Mouse (Mus musculus): ENCODE data around the gene Sst. TPM values are rescaled to one million over a fixed set of nuclear protein-coding genes. Genes with fewer than 3 reads are reported as not detected.

Sst gene
- polyA plus RNA-seq, 1 experiment from 2014 or later = 1.7 TPM

DNA sequence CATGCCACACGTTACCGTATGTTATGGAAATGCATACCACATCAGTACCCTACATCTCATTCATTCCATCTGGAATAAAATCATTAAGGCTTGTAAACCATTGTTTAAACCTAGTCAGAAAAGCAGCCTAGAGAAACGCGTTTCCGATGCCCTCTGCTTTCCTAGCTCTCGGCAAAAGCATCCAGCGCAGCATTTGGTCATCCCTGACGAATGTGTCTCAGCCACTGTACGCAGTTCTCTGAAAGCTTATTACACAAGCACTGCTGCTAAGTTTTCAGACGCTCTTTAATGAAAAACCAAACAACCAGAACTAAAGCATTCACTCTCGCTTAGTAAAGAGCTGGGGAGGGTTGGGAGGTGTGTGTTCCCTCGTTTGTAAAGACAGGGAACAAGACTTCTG is 5.7 kb downstream of the Sst start:
- H3K27me3 ChIP-seq = peaks cover 8% of the 10 kb centered on the region
- ATAC-seq (ENCODE audit: insufficient number of reproducible peaks, insufficient read depth, low FRiP score, low TSS enrichment, low read depth) = no peak
- no peaks in the 10 kb centered on the region for H3K36me3 ChIP-seq
- no peaks in the 10 kb centered on the region for H3K9me3 ChIP-seq
- no peak overlapping the region for H3K9ac ChIP-seq (replicated peaks)
- peaks cover 23% of the 10 kb centered on the region for H3K4me1 ChIP-seq (replicated peaks)
- no peak overlapping the region for H3K4me3 ChIP-seq (replicated peaks)
- 64% methylated on average over 12 of the region's 12 CpGs for WGBS
- no peak overlapping the region for H3K4me2 ChIP-seq
- H3K27ac ChIP-seq = no peak overlapping the region

DNA sequence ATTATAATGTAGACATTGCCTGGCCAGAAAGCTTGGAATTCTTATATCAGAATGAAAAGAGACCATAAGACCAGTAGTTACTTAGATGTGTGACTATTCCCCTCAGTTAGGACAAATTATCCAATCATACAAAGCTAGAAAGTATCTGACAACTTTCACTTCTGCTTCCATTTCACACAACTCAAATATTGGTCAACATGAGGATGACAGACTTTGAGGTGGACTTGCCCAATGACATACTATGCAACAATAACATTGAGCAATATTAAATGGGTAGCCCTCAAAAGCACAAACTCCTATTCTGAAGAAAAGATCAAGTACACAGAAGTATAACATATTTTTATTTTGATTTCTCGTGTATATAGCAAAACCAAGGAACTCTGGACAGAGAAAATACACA is 35.5 kb downstream of the Sst start:
- Histone ChIP-seq H3K9ac (replicated peaks) (no peak overlapping the region), H3K9me3 (no peaks in the 10 kb centered on the region), H3K4me1 (replicated peaks) (no peaks in the 10 kb centered on the region), H3K4me3 (replicated peaks) (no peak overlapping the region), H3K36me3 (no peaks in the 10 kb centered on the region), H3K4me2 (no peak overlapping the region), H3K27me3 (no peaks in the 10 kb centered on the region), H3K27ac (no peak overlapping the region)
- 76% methylated on average over 1 of the region's 1 CpGs for WGBS
- ATAC-seq (ENCODE audit: insufficient number of reproducible peaks, insufficient read depth, low FRiP score, low TSS enrichment, low read depth) = no peak

DNA sequence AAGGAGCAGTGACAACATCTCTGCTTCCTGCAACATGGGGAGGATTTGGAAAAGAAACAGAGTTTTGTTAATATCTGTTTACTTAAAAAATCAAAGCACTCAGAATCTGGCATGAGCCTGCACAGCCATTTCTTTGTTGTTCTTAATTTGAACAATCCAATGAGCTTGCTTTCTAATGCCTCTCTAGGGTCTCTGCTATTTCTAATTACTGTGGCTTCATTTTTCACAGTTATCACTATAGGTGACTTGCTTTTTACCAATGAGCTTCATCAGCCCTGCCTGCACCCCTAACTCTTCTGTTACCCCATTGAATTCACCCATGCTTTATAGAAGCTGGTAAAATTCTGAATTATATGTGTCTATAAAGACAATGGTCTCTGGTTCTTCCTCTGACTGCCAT is 41.0 kb downstream of the Sst start:
- Histone ChIP-seq H3K27me3 (no peaks in the 10 kb centered on the region), H3K4me3 (replicated peaks) (no peak overlapping the region), H3K4me2 (no peak overlapping the region), H3K9ac (replicated peaks) (no peak overlapping the region), H3K36me3 (no peaks in the 10 kb centered on the region), H3K4me1 (replicated peaks) (no peaks in the 10 kb centered on the region), H3K27ac (no peak overlapping the region), H3K9me3 (no peaks in the 10 kb centered on the region)
- ATAC-seq (ENCODE audit: insufficient number of reproducible peaks, insufficient read depth, low FRiP score, low TSS enrichment, low read depth) = no peak

DNA sequence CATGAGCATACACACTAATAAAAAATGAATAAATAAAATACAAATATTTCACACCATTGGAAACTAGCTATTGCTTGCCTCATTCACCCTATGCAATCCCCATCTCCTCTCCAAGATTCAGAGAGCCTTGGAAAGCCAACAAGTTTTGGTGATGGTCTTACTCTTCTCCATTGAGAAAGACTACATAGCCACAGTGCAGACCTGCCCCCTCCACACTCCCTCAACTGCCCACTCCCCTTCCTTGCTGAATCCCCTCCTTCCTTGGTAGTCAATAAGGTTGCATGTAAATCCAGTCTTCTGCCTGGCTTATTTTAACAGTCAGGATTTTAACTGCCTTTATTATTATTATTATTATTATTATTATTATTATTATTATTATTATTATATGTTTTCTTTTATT is 41.6 kb downstream of the Sst start:
- Histone ChIP-seq H3K9ac (replicated peaks) (no peak overlapping the region), H3K36me3 (no peaks in the 10 kb centered on the region), H3K9me3 (no peaks in the 10 kb centered on the region), H3K27ac (no peak overlapping the region), H3K27me3 (no peaks in the 10 kb centered on the region), H3K4me3 (replicated peaks) (no peak overlapping the region), H3K4me2 (no peak overlapping the region), H3K4me1 (replicated peaks) (no peaks in the 10 kb centered on the region)
- ATAC-seq (ENCODE audit: insufficient number of reproducible peaks, insufficient read depth, low FRiP score, low TSS enrichment, low read depth) = no peak

DNA sequence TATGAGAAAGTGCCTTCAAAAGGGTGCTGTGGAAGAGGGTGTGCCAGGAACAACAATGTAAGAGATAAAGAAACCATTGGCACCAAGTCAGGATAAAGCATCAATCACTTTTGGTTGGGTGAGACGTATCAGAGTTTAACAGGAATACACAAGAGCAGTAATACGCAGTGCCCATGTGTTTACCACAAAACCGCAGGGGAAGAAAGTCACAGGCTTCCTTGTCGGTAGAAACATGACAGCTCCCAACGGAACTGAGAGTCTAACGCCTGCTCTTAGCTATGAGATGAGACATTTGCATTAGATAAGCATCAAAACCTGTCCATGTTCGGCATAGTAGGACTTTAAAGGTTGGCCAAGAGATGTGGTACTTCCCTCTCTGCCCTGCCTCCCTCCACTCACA is 46.1 kb downstream of the Sst start:
- H3K4me1 ChIP-seq (replicated peaks) = no peaks in the 10 kb centered on the region
- H3K4me2 ChIP-seq = no peak overlapping the region
- no peaks in the 10 kb centered on the region for H3K27me3 ChIP-seq
- H3K4me3 ChIP-seq (replicated peaks) = no peak overlapping the region
- no peaks in the 10 kb centered on the region for H3K36me3 ChIP-seq
- H3K9ac ChIP-seq (replicated peaks) = no peak overlapping the region
- WGBS = 89% methylated on average over 7 of the region's 7 CpGs
- H3K27ac ChIP-seq = no peak overlapping the region
- no peaks in the 10 kb centered on the region for H3K9me3 ChIP-seq
- no peak for ATAC-seq (ENCODE audit: insufficient number of reproducible peaks, insufficient read depth, low FRiP score, low TSS enrichment, low read depth)

DNA sequence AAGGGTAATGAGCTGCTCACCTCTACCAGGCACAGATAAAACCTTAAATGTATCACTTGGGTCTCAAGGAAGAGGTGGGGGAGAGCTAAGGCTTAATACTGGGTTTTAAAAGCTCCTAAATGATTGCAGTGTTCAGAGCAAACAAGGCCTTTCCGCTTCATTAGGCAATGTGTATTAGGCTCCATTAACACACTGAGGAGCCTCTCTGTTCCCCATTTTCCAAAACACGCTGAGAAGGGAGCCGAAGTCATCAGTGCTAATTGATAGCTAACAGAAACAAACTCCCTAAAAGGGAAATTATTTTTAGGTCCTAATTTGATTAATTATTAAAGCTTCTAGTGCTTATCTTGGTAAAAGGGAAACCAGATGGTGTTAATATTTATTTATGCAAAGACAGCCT is 48.1 kb downstream of the Sst start:
- Histone ChIP-seq H3K36me3 (no peaks in the 10 kb centered on the region), H3K27ac (no peak overlapping the region), H3K9ac (replicated peaks) (no peak overlapping the region), H3K27me3 (no peaks in the 10 kb centered on the region), H3K9me3 (no peaks in the 10 kb centered on the region), H3K4me3 (replicated peaks) (no peak overlapping the region), H3K4me1 (replicated peaks) (peaks cover 6% of the 10 kb centered on the region; the same call in 1 of the 2 replicates), H3K4me2 (no peak overlapping the region)
- WGBS = 51% methylated on average over 3 of the region's 3 CpGs
- ATAC-seq (ENCODE audit: insufficient number of reproducible peaks, insufficient read depth, low FRiP score, low TSS enrichment, low read depth) = no peak

Other genes starting within 250 kb of the Sst start
- not detected in 2 replicates for gene Rtp2, start 41.4 kb upstream of the Sst start, polyA plus RNA-seq (2016; fragmentation: Nextera tagmentation; extraction: Ambion mirVana)
- not detected in 2 replicates for gene Gm37419, start 97.5 kb upstream of the Sst start, polyA plus RNA-seq (2016; fragmentation: Nextera tagmentation; extraction: Ambion mirVana)
- 0.41 and 0.48 TPM in 2 replicates for gene Bcl6, start 97.9 kb upstream of the Sst start, polyA plus RNA-seq (2016; fragmentation: Nextera tagmentation; extraction: Ambion mirVana)

Data from limb, embryonic 12.5 days (tissue).